Mouse (Mus musculus): Measurements from ENCODE around the gene Zfp646.

- TF ChIP-seq CTCF (IDR thresholded peaks at IDR 0.05; ENCODE audit: low read depth, low read length) (no peak), POLR2AphosphoS5 (IDR thresholded peaks at IDR 0.05; ENCODE audit: insufficient replicate concordance, low read depth, low read length) (no peak), GATA1 (IDR thresholded peaks at IDR 0.05; ENCODE audit: borderline replicate concordance, low read length) (no peak), TAL1 (conservative IDR thresholded peaks at IDR 0.05; ENCODE audit: low read depth, low read length) (no peak), GATA2 (IDR thresholded peaks at IDR 0.05; ENCODE audit: borderline replicate concordance, low read depth, low read length) (no peak)
Measured at GRCm38 (mm10) chr7:127912190-127912871, 36.3 kb downstream of the Zfp646 start, which contains the start of gene Kat8.

Measured in G1E (cell line).